Mouse (Mus musculus) NIH3T3 (cell line): ENCODE results near the gene Tmem54.
A peak's percentile ranks its signal among the peaks of the same experiment; 100 is the strongest.

Experiments
- DNase-seq: peaks from one replicate; pipeline ENCODE4 v3.0.0-alpha.2; 2012; ENCODE audit warnings: low read depth

The Tmem54 gene

DNA sequence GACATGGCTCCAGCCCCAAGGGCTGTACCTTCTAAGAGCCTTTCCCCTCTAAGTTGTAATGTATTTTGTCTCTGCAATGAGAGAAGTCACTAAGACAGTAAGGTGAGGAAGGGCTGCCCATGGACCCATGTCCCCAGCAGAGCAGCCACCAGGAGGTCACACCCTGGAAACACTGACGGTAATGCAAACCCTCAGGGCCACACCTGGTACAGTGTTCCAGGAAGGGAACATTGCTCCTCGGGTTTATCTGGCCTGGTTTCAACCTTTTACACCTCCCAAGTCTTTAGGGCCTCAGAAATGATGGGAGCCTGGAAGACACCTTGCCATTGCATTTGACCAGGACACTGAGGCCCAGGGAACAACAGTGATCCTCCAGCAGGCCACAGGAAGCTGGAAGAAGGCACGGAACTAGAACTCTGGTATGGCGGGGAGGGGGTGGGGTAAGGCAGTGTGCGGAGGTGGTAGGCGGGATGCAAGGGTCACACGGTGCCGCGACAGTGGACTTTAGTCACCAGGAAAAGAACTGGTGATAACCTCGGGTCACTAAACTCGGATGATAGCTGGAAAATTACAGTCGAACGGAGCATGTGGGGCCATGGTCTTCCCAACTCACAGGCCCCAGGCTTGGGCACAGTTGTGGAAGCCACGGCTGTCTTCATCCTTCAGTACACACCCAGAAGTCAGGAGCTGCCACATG is 3.1 kb upstream of the Tmem54 start:
- no peak for DNase-seq

DNA sequence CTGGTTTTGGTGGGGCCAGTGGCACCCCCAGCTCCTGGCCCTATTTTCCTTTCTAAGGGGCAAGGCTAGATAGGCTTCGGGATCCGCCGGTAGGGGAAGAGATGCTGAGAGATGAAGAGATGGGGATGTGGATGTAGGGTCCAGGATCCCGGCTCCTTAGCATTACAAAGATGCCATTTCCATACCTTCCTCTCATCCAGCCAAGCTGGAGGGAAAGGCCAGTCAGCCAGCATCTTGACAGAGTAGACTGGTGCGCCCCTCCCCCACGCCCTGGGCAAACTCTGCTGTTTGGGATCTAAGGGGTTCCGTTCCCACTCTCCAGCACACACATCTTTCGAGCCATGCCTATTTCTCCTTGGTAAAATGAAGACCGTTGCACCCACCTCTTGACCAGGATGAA is 725 bp downstream of the Tmem54 start:
- no peak for DNase-seq

GRCm38 (mm10) chr4:129107348-129107899 is 2.1 kb downstream of the Tmem54 start:
- DNase-seq: no peak

DNA sequence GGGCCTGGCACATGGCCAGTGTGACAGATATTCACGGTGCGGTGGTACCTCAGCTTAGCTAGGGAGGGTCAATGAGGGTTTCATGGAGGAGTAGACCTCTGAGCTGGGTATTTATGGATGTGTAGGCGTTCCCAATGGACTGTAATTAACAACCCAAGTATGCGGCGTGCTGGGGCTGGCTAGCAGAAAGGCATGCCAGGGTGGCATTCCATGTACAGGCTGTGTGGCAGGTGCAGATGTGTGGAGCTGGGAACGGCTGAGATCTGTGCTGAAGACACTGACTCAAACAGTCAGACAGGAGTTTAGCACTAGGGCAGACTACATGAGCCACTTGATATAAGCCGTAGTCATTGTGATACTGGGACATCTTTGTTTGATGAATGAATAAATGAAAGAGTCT is 3.3 kb downstream of the Tmem54 start:
- DNase-seq: no peak

DNA sequence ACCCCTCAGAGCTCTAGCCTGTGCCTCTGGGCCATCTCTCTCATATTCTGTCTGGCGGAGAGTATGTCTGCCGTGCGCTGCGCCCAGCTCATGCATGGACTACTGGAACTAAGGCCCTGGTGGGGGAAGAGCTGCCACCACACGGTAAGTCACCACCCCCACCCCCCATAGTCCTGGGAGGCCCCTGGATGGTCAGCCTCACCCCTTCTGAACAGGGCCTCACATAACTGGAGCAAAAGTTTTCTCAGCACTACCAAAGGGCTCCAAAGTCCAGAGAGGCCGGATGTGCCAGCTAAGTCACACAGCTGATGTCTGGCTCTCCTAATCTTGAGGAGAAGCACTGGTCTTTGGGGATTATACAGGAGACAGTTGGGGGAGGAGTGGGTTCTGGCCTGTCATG is 5.5 kb downstream of the Tmem54 start:
- no peak for DNase-seq

- peak; percentile 70 for DNase-seq
Measured at GRCm38 (mm10) chr4:129111350-129111749, 6.0 kb downstream of the Tmem54 start.

- no peak for DNase-seq
Measured at GRCm38 (mm10) chr4:129112231-129112630, 6.9 kb downstream of the Tmem54 start.

DNA sequence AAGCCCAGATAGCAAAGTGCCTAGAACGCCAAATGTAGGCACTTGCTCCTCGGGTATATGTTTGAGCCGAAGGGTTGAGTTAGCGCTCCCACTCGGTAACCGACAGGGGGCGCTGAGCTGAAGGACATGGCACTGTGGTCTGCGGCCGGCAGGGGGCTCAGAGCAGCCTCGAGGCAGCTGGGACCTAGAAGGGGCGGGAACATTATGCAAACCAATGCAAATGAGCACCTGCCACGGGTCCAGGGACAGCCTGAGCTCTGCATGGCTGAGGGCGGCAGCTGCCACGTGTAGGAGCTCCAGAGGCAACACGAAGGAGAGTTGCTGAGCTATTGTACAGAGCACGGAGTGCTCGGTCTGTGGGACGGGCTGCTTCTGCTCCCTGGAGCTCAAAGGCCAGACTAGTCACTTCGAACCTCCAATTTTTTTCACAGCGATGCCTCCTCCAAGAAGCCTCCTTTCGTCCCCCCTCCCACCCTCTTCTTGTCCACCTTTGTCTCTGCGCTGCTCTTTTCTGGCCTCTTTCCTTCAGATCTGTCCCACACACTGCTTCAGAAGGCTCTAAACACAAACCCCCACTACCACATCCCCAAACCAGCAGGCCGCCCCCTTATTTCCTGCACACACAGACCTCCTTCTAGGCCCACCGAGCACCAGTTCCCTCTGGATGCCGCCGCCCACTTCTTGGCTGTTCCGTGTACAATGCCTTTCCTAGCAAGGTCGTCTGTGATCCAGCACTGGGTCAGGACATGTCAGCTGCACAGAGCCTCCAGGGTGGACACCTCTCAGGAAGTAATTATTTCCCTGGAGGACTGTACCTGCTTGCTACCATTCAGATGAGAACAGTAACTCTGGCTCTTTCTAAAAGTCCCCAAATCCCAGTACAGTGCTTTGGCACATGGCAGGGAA is 8.0 kb downstream of the Tmem54 start:
- DNase-seq: peak; percentile 67

- no peak for DNase-seq
Measured at GRCm38 (mm10) chr4:129116703-129117102, 11.4 kb downstream of the Tmem54 start.

DNA sequence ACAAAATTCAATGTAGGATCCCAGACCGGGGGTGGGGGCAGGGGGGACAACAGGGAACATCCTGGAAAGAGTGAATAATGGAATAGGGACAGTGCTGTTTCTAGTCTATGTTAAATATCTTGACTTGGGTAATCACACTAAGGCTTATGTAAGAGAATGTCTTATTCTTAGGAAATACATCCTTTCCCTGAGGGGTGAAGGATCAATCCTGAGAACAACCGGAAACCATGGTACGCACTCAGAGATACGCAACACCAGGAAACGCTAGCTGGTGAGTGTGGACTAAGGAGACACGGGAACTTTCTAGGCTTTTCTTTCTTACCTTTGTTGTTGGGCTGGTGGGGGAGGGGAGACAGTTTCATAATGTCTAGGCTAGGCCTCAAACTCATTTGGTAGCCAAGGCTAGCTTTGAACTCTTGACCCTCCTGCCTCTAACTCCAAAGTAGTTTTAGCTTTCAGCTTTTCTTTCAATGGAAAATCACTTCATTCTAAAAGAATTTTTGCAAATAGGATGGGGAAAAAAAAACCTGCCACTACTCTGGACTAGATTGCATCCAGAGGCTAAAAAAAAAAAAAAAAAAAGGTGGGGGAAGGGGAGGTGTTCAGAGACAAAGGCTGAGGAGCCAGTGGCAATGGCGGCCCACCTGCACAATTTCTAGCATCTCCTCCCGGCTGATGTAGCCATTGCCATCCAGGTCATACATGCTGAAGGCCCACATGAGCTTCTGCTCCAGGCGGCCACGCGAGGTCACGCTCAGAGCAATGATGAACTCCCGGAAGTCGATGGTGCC is 12.6 kb downstream of the Tmem54 start:
- no peak for DNase-seq

DNA sequence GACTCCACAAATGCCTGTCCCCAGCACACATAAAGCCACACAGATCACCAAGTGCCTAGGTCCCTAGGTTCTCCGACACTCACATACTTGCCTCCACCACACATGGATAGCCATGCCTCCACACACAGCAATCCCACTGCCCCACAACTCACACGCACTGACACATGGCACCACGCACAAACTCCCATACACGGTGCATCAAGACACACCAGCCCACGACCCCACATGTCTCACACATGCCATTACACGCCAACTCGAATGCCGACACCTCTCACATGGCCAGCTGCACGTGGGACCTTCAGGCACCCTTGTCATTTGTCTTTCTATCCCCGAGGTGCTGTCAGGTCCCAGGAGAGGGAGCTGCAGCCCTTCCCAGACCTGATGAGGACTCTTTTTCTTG is 14.4 kb downstream of the Tmem54 start:
- DNase-seq: no peak

DNA sequence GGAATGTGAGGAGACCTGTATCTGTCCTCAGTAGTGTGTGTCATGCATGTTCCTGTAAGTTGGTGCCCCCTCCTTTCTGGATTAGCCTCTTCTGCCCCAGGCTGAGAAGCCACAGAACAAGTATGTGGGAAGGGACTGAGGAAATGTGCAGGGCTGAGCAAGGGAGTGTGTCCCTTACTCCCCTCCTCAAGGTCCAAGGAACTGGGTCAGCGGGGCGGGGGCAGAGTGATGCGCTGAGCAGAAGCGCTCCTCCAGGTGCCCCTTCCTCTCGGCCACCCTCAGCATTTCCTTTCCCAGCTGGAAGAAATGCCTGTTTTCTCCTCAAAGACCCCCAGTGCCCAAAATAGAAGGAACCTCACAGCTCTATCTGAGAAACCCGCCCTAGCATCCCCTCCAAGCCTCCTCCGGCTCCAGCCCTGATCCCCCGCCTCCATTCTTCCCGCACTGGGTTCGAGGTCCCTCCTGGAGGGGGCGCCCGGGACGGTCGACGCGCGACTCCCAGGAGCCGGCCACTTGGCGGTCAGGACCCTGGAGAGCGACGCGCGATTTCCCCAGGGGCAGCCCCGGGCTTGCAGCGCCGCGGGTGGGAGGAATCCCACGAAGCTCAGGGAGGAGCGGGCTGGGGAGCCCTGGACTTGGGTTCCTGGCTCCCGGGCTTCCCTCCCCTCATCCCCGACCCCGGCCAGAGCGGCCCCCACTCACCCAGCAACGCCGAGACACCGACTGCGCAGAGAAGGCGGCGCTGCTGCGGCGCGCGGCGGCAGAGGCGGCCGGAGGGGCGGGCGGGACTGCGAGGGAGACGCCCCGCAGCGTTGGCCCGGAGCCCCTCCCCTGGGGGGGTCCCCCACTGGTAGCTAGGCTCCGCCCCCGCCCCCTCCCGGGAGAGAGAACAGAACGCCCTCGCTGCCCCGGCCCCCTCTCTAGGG is 15.4 kb downstream of the Tmem54 start:
- peak; percentile 73 for DNase-seq

GRCm38 (mm10) chr4:129121569-129122086 is 16.3 kb downstream of the Tmem54 start, which contains the start of gene Hpca:
Hpca (minus strand) TSS chr4:129122036.
- DNase-seq: no peak

DNA sequence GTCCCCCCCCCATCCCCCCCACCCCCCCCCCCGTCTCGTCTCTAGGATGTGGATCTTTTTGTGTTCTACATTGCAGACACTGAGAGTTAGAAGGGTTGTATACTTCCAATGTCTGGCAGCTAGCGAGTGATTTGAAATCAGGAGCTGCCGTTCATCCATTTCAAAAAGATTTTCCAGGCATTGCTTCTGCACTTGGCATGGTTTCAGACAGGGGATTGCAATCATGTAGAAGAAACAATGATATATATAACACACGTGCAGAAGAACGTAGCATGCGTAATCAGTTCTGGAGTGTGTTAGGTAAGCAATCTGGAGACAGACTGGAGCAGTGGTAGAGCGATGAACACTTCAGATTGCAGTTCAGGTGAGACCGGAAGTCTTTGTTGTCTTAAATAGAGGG is 16.8 kb downstream of the Tmem54 start:
- DNase-seq: no peak

DNA sequence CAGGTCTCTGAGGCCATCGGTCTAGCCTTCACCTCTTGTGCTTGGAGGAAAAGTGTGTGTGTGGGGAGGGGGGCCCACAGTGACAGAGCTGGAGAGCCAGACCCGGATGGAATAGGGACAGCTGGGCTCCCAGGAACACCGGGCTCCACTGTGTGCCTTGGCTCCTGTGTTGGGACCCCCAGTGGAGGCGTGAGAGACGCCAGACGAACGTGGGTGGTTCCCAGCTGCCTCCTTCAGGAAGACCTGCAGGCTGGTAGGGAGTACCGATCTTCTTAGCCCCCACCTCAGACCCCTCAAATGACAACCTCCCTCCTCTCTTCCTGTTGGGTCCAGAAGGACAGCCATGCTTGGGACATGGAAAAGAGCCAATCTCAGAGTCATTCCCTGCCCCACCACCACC is 17.4 kb downstream of the Tmem54 start:
- DNase-seq: no peak

DNA sequence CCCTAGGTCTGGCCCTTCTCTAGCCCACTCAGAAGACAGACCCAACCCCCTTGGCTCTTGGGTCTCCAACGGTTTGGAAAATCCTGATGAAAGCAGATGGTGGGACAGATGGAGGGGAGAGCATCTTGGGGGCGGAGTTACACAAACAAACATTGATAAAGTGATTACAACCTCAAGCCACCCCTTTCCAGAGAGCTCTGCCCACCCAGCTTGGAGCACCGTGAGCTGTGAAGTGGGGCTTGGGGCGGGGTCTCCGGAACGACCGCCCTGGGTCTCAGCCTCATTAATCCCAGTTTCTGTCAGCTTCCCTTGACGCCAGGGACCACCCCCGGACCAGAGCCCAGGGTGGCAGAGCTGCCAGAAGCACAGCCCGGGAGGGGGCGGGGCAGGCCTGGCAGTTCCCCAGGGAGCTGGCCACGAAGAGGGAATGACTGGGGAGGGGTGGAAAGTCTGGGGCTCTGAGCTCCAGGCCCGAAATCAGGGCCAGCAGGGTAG is 19.4 kb downstream of the Tmem54 start:
- DNase-seq: no peak

GRCm38 (mm10) chr4:129125736-129126451 is 20.5 kb downstream of the Tmem54 start:
- DNase-seq: peak; percentile 38

GRCm38 (mm10) chr4:129128582-129129338 is 23.4 kb downstream of the Tmem54 start:
- DNase-seq: no peak

GRCm38 (mm10) chr4:129129387-129129786 is 24.0 kb downstream of the Tmem54 start:
- no peak for DNase-seq
